Mouse (Mus musculus) liver, adult 2 months (tissue): Measurements from ENCODE around the gene Agr3.

Experiments
- CTCF ChIP-seq: fragments of 200-500 bp; IDR thresholded peaks from 2 replicates; pipeline ENCODE4 v1.5.1; 2011; ENCODE audit warnings: low read depth, low read length, control low read depth
- POLR2A ChIP-seq: fragments of 200-500 bp; IDR thresholded peaks from 2 replicates; pipeline ENCODE4 v1.6.1; 2011; ENCODE audit warnings: low read length, control low read depth; ENCODE audit not compliant: insufficient read depth; ENCODE audit errors: extremely low read depth

DNA sequence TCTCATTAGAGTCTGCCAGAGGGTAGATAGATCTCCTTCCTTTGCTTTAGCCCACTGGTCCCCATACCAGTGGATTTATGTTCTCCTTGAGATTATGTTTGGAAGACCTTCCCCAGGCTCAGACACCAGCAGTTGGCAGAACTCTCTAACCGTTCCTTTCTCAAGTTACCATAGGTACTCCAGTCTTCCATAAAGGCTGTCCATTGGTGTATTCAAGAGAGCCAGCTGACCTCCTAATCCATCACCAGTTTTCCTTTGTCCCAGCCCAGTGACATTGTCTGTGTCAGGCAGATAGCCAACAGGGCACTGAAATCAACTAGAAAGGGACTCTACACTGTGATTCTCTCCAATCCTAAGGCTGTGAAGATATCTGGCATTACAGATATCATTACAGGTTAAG lies 9.0 kb upstream of the Agr3 start:
- TF ChIP-seq CTCF (no peak), POLR2A (no peak)
